Mouse (Mus musculus): ENCODE data around the gene Cdc42ep1.

GRCm38 (mm10) chr15:78810146-78810545 lies 32.3 kb upstream of the Cdc42ep1 start:
- no peak for TF ChIP-seq TAL1 (IDR thresholded peaks at IDR 0.05; ENCODE audit: low read length)
- no peak for TF ChIP-seq GATA1 (IDR thresholded peaks at IDR 0.05; ENCODE audit: low read length)
